Mouse (Mus musculus): ENCODE measurements around the gene Slc45a2. TPM values are rescaled to one million over a fixed set of nuclear protein-coding genes. Genes with fewer than 3 reads are reported as not detected.

Slc45a2 gene
- polyA plus RNA-seq, 1 experiment from 2014 or later, result 0.04 TPM

- Histone ChIP-seq H3K27ac (no peak overlapping the region), H3K9ac (ENCODE audit: low read depth, low read length) (no peak overlapping the region), H3K27me3 (ENCODE audit: insufficient read depth, low read length) (peaks cover 37% of the 10 kb centered on the region), H3K4me1 (replicated peaks; ENCODE audit: insufficient read depth, low read length) (peaks cover 16% of the 10 kb centered on the region), H3K4me3 (replicated peaks; ENCODE audit: low read depth, low read length) (no peak overlapping the region), H3K4me2 (ENCODE audit: low read length) (no peak overlapping the region), H3K36me3 (ENCODE audit: insufficient read depth, low read length) (no peaks in the 10 kb centered on the region), H3K9me3 (replicated peaks; ENCODE audit: low read length) (no peaks in the 10 kb centered on the region)
- WGBS, result under 1% methylated on average over 12 of the region's 12 CpGs
- DNase-seq (ENCODE audit: low spot score) (peak; percentile 86), ATAC-seq (replicated peaks; ENCODE audit: low FRiP score, low read depth) (no peak)
- TF ChIP-seq CTCF (IDR thresholded peaks at IDR 0.05; ENCODE audit: low read depth), result peak; percentile 89
These were observed 38.0 kb downstream of the Slc45a2 start for GRCm38 (mm10) chr15:11038476-11038875.

GRCm38 (mm10) chr15:11040067-11040466, 39.5 kb downstream of the Slc45a2 start:
- no peak overlapping the region for H3K4me2 ChIP-seq (ENCODE audit: low read length)
- H3K4me1 ChIP-seq (replicated peaks; ENCODE audit: insufficient read depth, low read length), result peaks cover 16% of the 10 kb centered on the region
- peak; percentile 19 for DNase-seq (ENCODE audit: low spot score)
- H3K36me3 ChIP-seq (ENCODE audit: insufficient read depth, low read length), result no peaks in the 10 kb centered on the region
- H3K9ac ChIP-seq (ENCODE audit: low read depth, low read length), result no peak overlapping the region
- no peak for TF ChIP-seq CTCF (IDR thresholded peaks at IDR 0.05; ENCODE audit: low read depth)
- H3K9me3 ChIP-seq (replicated peaks; ENCODE audit: low read length), result no peaks in the 10 kb centered on the region
- no peak for ATAC-seq (replicated peaks; ENCODE audit: low FRiP score, low read depth)
- no peak overlapping the region for H3K4me3 ChIP-seq (replicated peaks; ENCODE audit: low read depth, low read length)
- peaks cover 32% of the 10 kb centered on the region for H3K27me3 ChIP-seq (ENCODE audit: insufficient read depth, low read length)
- WGBS, result 37% methylated on average over 5 of the region's 5 CpGs
- H3K27ac ChIP-seq, result no peak overlapping the region

DNA sequence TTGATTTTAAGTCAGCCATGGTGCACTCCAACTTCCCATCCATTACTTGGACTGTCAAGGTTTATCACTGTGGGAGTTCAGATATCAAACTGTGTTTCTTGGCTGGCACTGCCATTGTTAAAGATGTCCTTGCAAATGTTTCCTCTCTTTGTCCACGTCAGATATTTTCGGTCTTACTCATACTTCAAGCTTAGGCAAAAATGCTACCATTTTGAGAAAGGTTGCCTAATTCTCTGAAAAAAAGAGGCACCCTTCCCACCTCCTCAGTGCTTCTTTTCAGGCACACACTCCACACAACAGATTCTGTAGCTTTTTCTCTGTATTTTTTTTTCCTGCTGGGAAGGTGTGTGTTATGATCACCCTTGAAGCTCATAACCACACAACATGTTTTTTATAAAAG, 40.7 kb downstream of the Slc45a2 start:
- Histone ChIP-seq H3K9me3 (replicated peaks; ENCODE audit: low read length) (no peaks in the 10 kb centered on the region), H3K27ac (no peak overlapping the region), H3K36me3 (ENCODE audit: insufficient read depth, low read length) (no peaks in the 10 kb centered on the region), H3K4me3 (replicated peaks; ENCODE audit: low read depth, low read length) (no peak overlapping the region), H3K27me3 (ENCODE audit: insufficient read depth, low read length) (peaks cover 21% of the 10 kb centered on the region), H3K4me2 (ENCODE audit: low read length) (no peak overlapping the region), H3K4me1 (replicated peaks; ENCODE audit: insufficient read depth, low read length) (peaks cover 10% of the 10 kb centered on the region), H3K9ac (ENCODE audit: low read depth, low read length) (no peak overlapping the region)
- WGBS, result 74% methylated on average over 2 of the region's 2 CpGs
- no peak for DNase-seq (ENCODE audit: low spot score)
- ATAC-seq (replicated peaks; ENCODE audit: low FRiP score, low read depth), result no peak
- TF ChIP-seq CTCF (IDR thresholded peaks at IDR 0.05; ENCODE audit: low read depth), result no peak

GRCm38 (mm10) chr15:11042828-11043227, 42.3 kb downstream of the Slc45a2 start:
- no peak for TF ChIP-seq CTCF (IDR thresholded peaks at IDR 0.05; ENCODE audit: low read depth)
- Histone ChIP-seq H3K4me3 (replicated peaks; ENCODE audit: low read depth, low read length) (no peak overlapping the region), H3K9ac (ENCODE audit: low read depth, low read length) (no peak overlapping the region), H3K36me3 (ENCODE audit: insufficient read depth, low read length) (no peaks in the 10 kb centered on the region), H3K27ac (no peak overlapping the region), H3K4me1 (replicated peaks; ENCODE audit: insufficient read depth, low read length) (no peaks in the 10 kb centered on the region; the same call in 1 of the 2 replicates), H3K4me2 (ENCODE audit: low read length) (no peak overlapping the region), H3K27me3 (ENCODE audit: insufficient read depth, low read length) (0 out of 2 replicates have a peak, but pooled peaks cover 5% of the 10 kb centered on the region), H3K9me3 (replicated peaks; ENCODE audit: low read length) (no peaks in the 10 kb centered on the region)
- ATAC-seq (replicated peaks; ENCODE audit: low FRiP score, low read depth), result no peak
- 88% methylated on average over 5 of the region's 5 CpGs for WGBS
- DNase-seq (ENCODE audit: low spot score), result no peak

GRCm38 (mm10) chr15:11053678-11054439, 53.3 kb downstream of the Slc45a2 start:
- ATAC-seq (replicated peaks; ENCODE audit: low FRiP score, low read depth) (no peak), DNase-seq (ENCODE audit: low spot score) (no peak)
- 87% methylated on average over 10 of the region's 10 CpGs for WGBS
- H3K9ac ChIP-seq (ENCODE audit: low read depth, low read length), result no peak overlapping the region
- no peak overlapping the region for H3K4me2 ChIP-seq (ENCODE audit: low read length)
- TF ChIP-seq CTCF (IDR thresholded peaks at IDR 0.05; ENCODE audit: low read depth), result no peak
- no peak overlapping the region for H3K27ac ChIP-seq
- no peak overlapping the region for H3K4me3 ChIP-seq (replicated peaks; ENCODE audit: low read depth, low read length)
- H3K9me3 ChIP-seq (replicated peaks; ENCODE audit: low read length), result no peaks in the 10 kb centered on the region
- H3K27me3 ChIP-seq (ENCODE audit: insufficient read depth, low read length), result no peaks in the 10 kb centered on the region
- no peaks in the 10 kb centered on the region for H3K36me3 ChIP-seq (ENCODE audit: insufficient read depth, low read length)
- H3K4me1 ChIP-seq (replicated peaks; ENCODE audit: insufficient read depth, low read length), result no peaks in the 10 kb centered on the region

DNA sequence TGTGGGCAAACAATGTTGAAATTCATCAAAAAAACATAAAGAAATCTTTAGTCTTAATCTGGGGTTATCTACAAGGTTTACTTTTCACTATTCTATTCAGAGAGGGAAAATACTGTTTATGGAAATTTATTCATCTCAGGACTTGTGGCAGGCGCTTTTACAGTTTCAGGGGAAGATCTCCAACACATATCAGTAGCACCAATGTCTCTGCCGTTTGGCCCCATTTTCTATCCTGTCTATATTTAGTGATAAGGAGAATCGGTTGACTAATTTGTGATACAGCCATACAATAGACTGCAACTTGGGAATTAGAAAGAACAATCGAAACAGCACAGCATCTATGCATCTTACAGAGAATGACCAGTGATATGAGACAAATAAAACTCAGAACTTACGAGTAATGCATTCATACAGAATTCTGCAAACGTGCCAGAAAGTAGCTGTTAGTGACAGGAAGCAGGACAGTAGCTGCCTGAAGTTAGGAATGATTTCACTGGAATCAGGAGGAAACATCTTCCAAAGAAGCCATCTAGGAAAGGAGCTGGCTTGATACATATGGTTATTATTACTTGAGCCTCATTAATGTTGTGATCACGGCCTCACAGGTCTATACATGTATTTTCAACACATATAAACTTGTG, 54.0 kb downstream of the Slc45a2 start:
- no peak for TF ChIP-seq CTCF (IDR thresholded peaks at IDR 0.05; ENCODE audit: low read depth)
- no peaks in the 10 kb centered on the region for H3K36me3 ChIP-seq (ENCODE audit: insufficient read depth, low read length)
- H3K27me3 ChIP-seq (ENCODE audit: insufficient read depth, low read length), result no peaks in the 10 kb centered on the region
- no peaks in the 10 kb centered on the region for H3K4me1 ChIP-seq (replicated peaks; ENCODE audit: insufficient read depth, low read length)
- no peak overlapping the region for H3K9ac ChIP-seq (ENCODE audit: low read depth, low read length)
- WGBS, result 74% methylated on average over 7 of the region's 7 CpGs
- DNase-seq (ENCODE audit: low spot score) (no peak), ATAC-seq (replicated peaks; ENCODE audit: low FRiP score, low read depth) (no peak)
- H3K27ac ChIP-seq, result no peak overlapping the region
- no peak overlapping the region for H3K4me3 ChIP-seq (replicated peaks; ENCODE audit: low read depth, low read length)
- H3K9me3 ChIP-seq (replicated peaks; ENCODE audit: low read length), result no peaks in the 10 kb centered on the region
- no peak overlapping the region for H3K4me2 ChIP-seq (ENCODE audit: low read length)
